Mouse (Mus musculus) lung, adult 2 months (tissue): ENCODE results near the gene Tmem63c.

Experiments used
- CTCF ChIP-seq: fragments of 200-500 bp; IDR thresholded peaks from 2 replicates; pipeline ENCODE4 v1.5.1; 2011; ENCODE audit warnings: mild to moderate bottlenecking, low read length, control low read depth; ENCODE audit not compliant: insufficient read depth
- POLR2A ChIP-seq: fragments of 200-500 bp; IDR thresholded peaks from 2 replicates; pipeline ENCODE4 v1.6.1; 2011; ENCODE audit warnings: low read depth, mild to moderate bottlenecking, control low read depth, low read length, borderline replicate concordance; ENCODE audit errors: extremely low read depth

- TF ChIP-seq CTCF (no peak), POLR2A (no peak)
These were observed 20.3 kb upstream of the Tmem63c start for GRCm38 (mm10) chr12:87000840-87001176.
